Mouse (Mus musculus): Measurements from ENCODE around the gene Cacna2d2. TPM values are rescaled to one million over a fixed set of nuclear protein-coding genes. Genes with fewer than 3 reads are reported as not detected.

Cacna2d2 gene
- polyA plus RNA-seq, 1 experiment from 2014 or later, result not detected

DNA sequence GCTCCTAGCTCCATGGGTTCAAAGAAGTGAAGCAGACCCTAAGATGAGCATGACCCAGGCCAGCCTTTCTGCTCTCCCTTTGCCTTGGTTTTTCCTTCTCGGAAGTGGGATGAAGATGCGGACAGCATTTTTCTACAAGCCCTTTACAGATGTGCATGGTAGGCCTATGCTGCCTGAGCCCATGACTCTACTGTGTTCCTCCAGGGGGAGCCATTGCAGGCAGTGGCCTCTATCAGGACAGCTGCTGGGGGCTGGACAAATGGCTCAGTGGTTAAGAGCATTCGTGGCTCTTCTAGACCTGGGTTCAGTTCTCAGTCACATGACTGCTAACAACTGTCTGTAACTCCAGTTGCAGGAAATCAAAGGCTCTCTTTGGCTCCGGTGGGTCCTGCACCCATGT, 83.4 kb downstream of the Cacna2d2 start:
- Histone ChIP-seq H3K27me3 (ENCODE audit: insufficient read depth, low read length) (0 out of 2 replicates have a peak, but pooled peaks cover 6% of the 10 kb centered on the region), H3K36me3 (ENCODE audit: insufficient read depth) (no peaks in the 10 kb centered on the region), H3K27ac (ENCODE audit: low read depth) (no peak overlapping the region), H3K9ac (no peak overlapping the region), H3K4me2 (no peak overlapping the region), H3K4me1 (ENCODE audit: insufficient read depth) (no peaks in the 10 kb centered on the region), H3K4me3 (ENCODE audit: low read depth, low read length) (no peak overlapping the region), H3K9me3 (ENCODE audit: low read depth, low read length) (no peaks in the 10 kb centered on the region)
- peak; percentile 22 for TF ChIP-seq CTCF (IDR thresholded peaks at IDR 0.05; ENCODE audit: low read depth)
- WGBS, result 75% methylated on average over 4 of the region's 4 CpGs
- DNase-seq (no peak), ATAC-seq (ENCODE audit: insufficient read depth) (no peak)

GRCm38 (mm10) chr9:107483714-107484113, 84.3 kb downstream of the Cacna2d2 start:
- Histone ChIP-seq H3K4me2 (no peak overlapping the region), H3K9ac (no peak overlapping the region), H3K27me3 (ENCODE audit: insufficient read depth, low read length) (0 out of 2 replicates have a peak, but pooled peaks cover 6% of the 10 kb centered on the region), H3K27ac (ENCODE audit: low read depth) (no peak overlapping the region), H3K9me3 (ENCODE audit: low read depth, low read length) (no peaks in the 10 kb centered on the region), H3K4me3 (ENCODE audit: low read depth, low read length) (no peak overlapping the region), H3K4me1 (ENCODE audit: insufficient read depth) (no peaks in the 10 kb centered on the region), H3K36me3 (ENCODE audit: insufficient read depth) (no peaks in the 10 kb centered on the region)
- ATAC-seq (ENCODE audit: insufficient read depth), result no peak
- TF ChIP-seq CTCF (IDR thresholded peaks at IDR 0.05; ENCODE audit: low read depth), result no peak
- 83% methylated on average over 5 of the region's 5 CpGs for WGBS
- no peak for DNase-seq

DNA sequence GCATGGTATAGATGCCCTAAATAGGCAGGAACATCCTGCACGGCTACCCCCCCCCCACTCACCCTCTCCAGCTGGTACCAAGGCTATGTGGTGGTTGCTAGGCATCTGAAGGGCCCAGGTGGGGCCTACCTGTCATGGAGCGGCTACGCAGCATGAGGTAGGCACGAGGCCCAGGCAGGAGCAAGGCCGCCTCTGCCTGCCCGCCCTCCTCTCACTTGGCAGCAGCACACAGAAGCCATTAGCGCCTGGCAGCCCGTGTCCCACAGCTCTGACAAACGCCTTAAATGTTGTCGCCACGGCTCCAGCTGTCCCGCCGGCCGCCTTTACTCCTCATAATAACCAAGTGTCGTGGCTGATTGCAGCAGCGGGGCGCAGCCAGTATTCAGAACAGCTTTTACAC, 84.9 kb downstream of the Cacna2d2 start:
- ATAC-seq (ENCODE audit: insufficient read depth) (no peak), DNase-seq (no peak)
- Histone ChIP-seq H3K4me2 (no peak overlapping the region), H3K36me3 (ENCODE audit: insufficient read depth) (no peaks in the 10 kb centered on the region), H3K4me1 (ENCODE audit: insufficient read depth) (no peaks in the 10 kb centered on the region), H3K9ac (no peak overlapping the region), H3K4me3 (ENCODE audit: low read depth, low read length) (no peak overlapping the region), H3K27ac (ENCODE audit: low read depth) (no peak overlapping the region), H3K9me3 (ENCODE audit: low read depth, low read length) (no peaks in the 10 kb centered on the region), H3K27me3 (ENCODE audit: insufficient read depth, low read length) (0 out of 2 replicates have a peak, but pooled peaks cover 6% of the 10 kb centered on the region)
- 63% methylated on average over 17 of the region's 17 CpGs for WGBS
- no peak for TF ChIP-seq CTCF (IDR thresholded peaks at IDR 0.05; ENCODE audit: low read depth)

- Histone ChIP-seq H3K4me2 (no peak overlapping the region), H3K9ac (no peak overlapping the region), H3K9me3 (ENCODE audit: low read depth, low read length) (no peaks in the 10 kb centered on the region), H3K4me1 (ENCODE audit: insufficient read depth) (no peaks in the 10 kb centered on the region), H3K4me3 (ENCODE audit: low read depth, low read length) (no peak overlapping the region), H3K27me3 (ENCODE audit: insufficient read depth, low read length) (0 out of 2 replicates have a peak, but pooled peaks cover 6% of the 10 kb centered on the region), H3K27ac (ENCODE audit: low read depth) (no peak overlapping the region), H3K36me3 (ENCODE audit: insufficient read depth) (no peaks in the 10 kb centered on the region)
- DNase-seq (no peak), ATAC-seq (ENCODE audit: insufficient read depth) (no peak)
- no peak for TF ChIP-seq CTCF (IDR thresholded peaks at IDR 0.05; ENCODE audit: low read depth)
- 76% methylated on average over 6 of the region's 6 CpGs for WGBS
Observed at GRCm38 (mm10) chr9:107484766-107485165, 85.4 kb downstream of the Cacna2d2 start.

GRCm38 (mm10) chr9:107486086-107486485, 86.7 kb downstream of the Cacna2d2 start:
- no peak for TF ChIP-seq CTCF (IDR thresholded peaks at IDR 0.05; ENCODE audit: low read depth)
- Histone ChIP-seq H3K4me2 (no peak overlapping the region), H3K4me1 (ENCODE audit: insufficient read depth) (no peaks in the 10 kb centered on the region), H3K27me3 (ENCODE audit: insufficient read depth, low read length) (0 out of 2 replicates have a peak, but pooled peaks cover 6% of the 10 kb centered on the region), H3K27ac (ENCODE audit: low read depth) (no peak overlapping the region), H3K9ac (no peak overlapping the region), H3K4me3 (ENCODE audit: low read depth, low read length) (no peak overlapping the region), H3K36me3 (ENCODE audit: insufficient read depth) (no peaks in the 10 kb centered on the region), H3K9me3 (ENCODE audit: low read depth, low read length) (no peaks in the 10 kb centered on the region)
- 69% methylated on average over 10 of the region's 10 CpGs for WGBS
- DNase-seq (no peak), ATAC-seq (ENCODE audit: insufficient read depth) (no peak)

GRCm38 (mm10) chr9:107486507-107487225, 87.3 kb downstream of the Cacna2d2 start:
- no peak for TF ChIP-seq CTCF (IDR thresholded peaks at IDR 0.05; ENCODE audit: low read depth)
- Histone ChIP-seq H3K27ac (ENCODE audit: low read depth) (no peak overlapping the region), H3K27me3 (ENCODE audit: insufficient read depth, low read length) (no peaks in the 10 kb centered on the region), H3K4me2 (no peak overlapping the region), H3K9ac (no peak overlapping the region), H3K36me3 (ENCODE audit: insufficient read depth) (no peaks in the 10 kb centered on the region), H3K4me1 (ENCODE audit: insufficient read depth) (no peaks in the 10 kb centered on the region), H3K4me3 (ENCODE audit: low read depth, low read length) (no peak overlapping the region), H3K9me3 (ENCODE audit: low read depth, low read length) (no peaks in the 10 kb centered on the region)
- DNase-seq (peak; percentile 87), ATAC-seq (ENCODE audit: insufficient read depth) (no peak; the same call in 1 of the 2 replicates)
- 58% methylated on average over 6 of the region's 6 CpGs for WGBS

GRCm38 (mm10) chr9:107490146-107490545, 90.7 kb downstream of the Cacna2d2 start:
- ATAC-seq (ENCODE audit: insufficient read depth) (no peak), DNase-seq (peak; percentile 18)
- no peaks in the 10 kb centered on the region for H3K27me3 ChIP-seq (ENCODE audit: insufficient read depth, low read length)
- TF ChIP-seq CTCF (IDR thresholded peaks at IDR 0.05; ENCODE audit: low read depth), result no peak
- no peaks in the 10 kb centered on the region for H3K4me1 ChIP-seq (ENCODE audit: insufficient read depth)
- no peak overlapping the region for H3K9ac ChIP-seq
- H3K9me3 ChIP-seq (ENCODE audit: low read depth, low read length), result no peaks in the 10 kb centered on the region
- no peak overlapping the region for H3K27ac ChIP-seq (ENCODE audit: low read depth)
- WGBS, result 49% methylated on average over 8 of the region's 8 CpGs
- no peak overlapping the region for H3K4me2 ChIP-seq
- H3K4me3 ChIP-seq (ENCODE audit: low read depth, low read length), result no peak overlapping the region
- H3K36me3 ChIP-seq (ENCODE audit: insufficient read depth), result no peaks in the 10 kb centered on the region
